Mouse (Mus musculus): ENCODE measurements around the gene Tubb1. TPM values are rescaled to one million over a fixed set of nuclear protein-coding genes. Genes with fewer than 3 reads are reported as not detected.

Tubb1 gene
- polyA plus RNA-seq, 1 experiment, result 0.14 TPM

DNA sequence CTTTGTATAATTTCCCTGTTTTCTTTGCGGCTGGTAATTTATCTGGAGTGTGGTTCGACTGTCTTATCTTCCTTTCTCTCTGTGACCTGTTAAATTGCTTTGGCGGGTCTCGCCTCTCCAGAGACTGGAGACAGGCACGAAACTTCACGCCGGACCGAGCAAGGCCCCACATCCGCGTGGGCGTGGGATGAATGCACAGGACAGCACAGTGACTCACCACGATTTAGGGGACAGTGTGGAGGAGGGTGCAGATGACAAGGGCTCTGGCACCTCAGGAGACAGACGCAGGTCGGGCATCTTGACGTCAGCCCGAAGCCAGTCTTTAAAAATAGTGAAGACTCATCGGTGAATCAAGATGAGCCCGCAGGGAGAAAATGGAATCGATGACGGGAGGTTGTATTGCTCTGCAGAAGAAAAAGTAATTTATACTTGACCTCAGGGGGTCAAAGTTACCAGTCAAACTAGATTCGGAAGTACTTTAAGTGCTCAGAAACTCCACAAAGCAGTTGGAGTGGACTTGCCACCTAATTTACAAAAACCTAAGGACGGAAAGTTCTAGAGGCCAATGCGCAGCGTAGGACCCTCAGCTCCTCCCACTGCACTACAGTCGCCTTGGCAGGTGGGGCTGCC, 52.5 kb downstream of the Tubb1 start:
- no peaks in the 10 kb centered on the region for H3K36me3 ChIP-seq (ENCODE audit: control insufficient read depth, insufficient read depth, low read length)
- no peaks in the 10 kb centered on the region for H3K4me1 ChIP-seq (ENCODE audit: control insufficient read depth, insufficient read depth, low read length)
- H3K27me3 ChIP-seq (ENCODE audit: control insufficient read depth, insufficient read depth, low read length), result no peaks in the 10 kb centered on the region
- TF ChIP-seq CTCF (IDR thresholded peaks at IDR 0.05; ENCODE audit: control insufficient read depth, insufficient read depth, insufficient replicate concordance, low read depth, low read length) (no peak), POLR2A (IDR thresholded peaks at IDR 0.05; ENCODE audit: control insufficient read depth, low read depth, low read length) (no peak)
- no peak overlapping the region for H3K27ac ChIP-seq (ENCODE audit: control insufficient read depth, insufficient read depth, low read depth, low read length)
- H3K4me3 ChIP-seq (ENCODE audit: control insufficient read depth, low read depth, low read length), result no peak overlapping the region

Other genes with a start within 250 kb of the Tubb1 start
- 139 and 161 TPM in 2 replicates for gene Gnas, start 166.4 kb upstream of the Tubb1 start, polyA plus RNA-seq (2012; rRNA removed)
- gene Gm20721, start 104.0 kb upstream of the Tubb1 start, polyA plus RNA-seq (2012; rRNA removed), result not detected in 2 replicates
- gene Nelfcd, start 34.9 kb upstream of the Tubb1 start, polyA plus RNA-seq (2012; rRNA removed), result 25.8 and 28.4 TPM in 2 replicates
- gene Ctsz, start 11.7 kb upstream of the Tubb1 start, polyA plus RNA-seq (2012; rRNA removed), result 9.3 and 10.2 TPM in 2 replicates
- 286 and 350 TPM in 2 replicates for gene Atp5e, start 13.4 kb downstream of the Tubb1 start, polyA plus RNA-seq (2012; rRNA removed)
- 43.1 and 46.1 TPM in 2 replicates for gene Prelid3b, start 22.4 kb downstream of the Tubb1 start, polyA plus RNA-seq (2012; rRNA removed)
- gene Zfp831, start 192.8 kb downstream of the Tubb1 start, polyA plus RNA-seq (2012; rRNA removed), result 0.09 and 0.12 TPM in 2 replicates